Mouse (Mus musculus): ENCODE measurements around the gene Rrp7a.

Gene Rrp7a

GRCm38 (mm10) chr15:83065543-83065942, 57.1 kb downstream of the Rrp7a start:
- no peak for DNase-seq (ENCODE audit: low read depth, low spot score)

All from telencephalon, adult 2 months (tissue).